Mouse (Mus musculus) large intestine, adult 2 months (tissue): ENCODE data around the gene S1pr5. TPM values are rescaled to one million over a fixed set of nuclear protein-coding genes. Genes with fewer than 3 reads are reported as not detected.
"Not testable (repeated sequence)": the region's sequence is repeated elsewhere in the genome, so short reads cannot be mapped to it uniquely, and the experiment has no call there.

ENCODE experiments used
- DNase-seq: peaks from one replicate; pipeline ENCODE4 v3.0.0-alpha.2; 2012; ENCODE audit warnings: low read depth, low spot score
- WGBS: fragments of 180-500 bp; shearing (Covaris S2); methylation state at CpG from one replicate; pipeline ENCODE4 v1.1.7; 2018; 5-methylcytosine and 5-hydroxymethylcytosine counted together
- polyA plus RNA-seq: library from polyadenylated mRNA; depleted of rRNA; stranded (reverse); fragments of >200 nt; gene quantifications from 2 replicates; pipeline ENCODE4 v1.2.3, GENCODE M21; 2012; rRNA removed

Gene S1pr5
- polyA plus RNA-seq, 1 experiment = not detected

DNA sequence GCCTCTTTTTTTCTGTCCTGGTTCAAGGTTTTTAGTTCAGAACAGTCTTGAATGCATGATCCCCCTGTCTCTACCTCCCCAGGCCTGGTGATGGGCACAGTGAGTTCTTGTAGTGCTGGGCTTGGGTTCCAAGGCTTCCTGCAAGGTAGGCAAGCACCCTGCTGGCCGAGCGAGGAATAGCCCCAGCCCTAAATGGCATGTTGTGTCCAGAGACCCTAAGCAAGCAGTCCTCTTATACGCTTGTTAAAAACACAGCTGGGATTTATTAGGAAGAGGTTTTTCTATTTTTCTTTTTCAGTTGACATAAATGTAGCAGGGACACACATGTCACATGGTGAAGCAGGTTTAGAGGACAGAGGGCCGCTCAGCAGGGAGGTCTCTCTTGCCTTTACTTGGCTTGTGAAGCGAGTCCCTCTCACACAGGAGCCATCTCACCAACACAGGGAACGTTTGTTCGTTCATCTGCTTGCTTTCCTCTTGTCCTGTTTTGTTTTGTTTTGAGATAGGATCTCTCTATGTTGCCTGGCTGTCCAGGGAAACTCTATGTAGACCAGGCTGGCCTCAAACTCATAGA, 34.5 kb downstream of the S1pr5 start:
- 59% methylated on average over 7 of the region's 7 CpGs for whole genome bisulfite sequencing
- DNase-seq = no peak

DNA sequence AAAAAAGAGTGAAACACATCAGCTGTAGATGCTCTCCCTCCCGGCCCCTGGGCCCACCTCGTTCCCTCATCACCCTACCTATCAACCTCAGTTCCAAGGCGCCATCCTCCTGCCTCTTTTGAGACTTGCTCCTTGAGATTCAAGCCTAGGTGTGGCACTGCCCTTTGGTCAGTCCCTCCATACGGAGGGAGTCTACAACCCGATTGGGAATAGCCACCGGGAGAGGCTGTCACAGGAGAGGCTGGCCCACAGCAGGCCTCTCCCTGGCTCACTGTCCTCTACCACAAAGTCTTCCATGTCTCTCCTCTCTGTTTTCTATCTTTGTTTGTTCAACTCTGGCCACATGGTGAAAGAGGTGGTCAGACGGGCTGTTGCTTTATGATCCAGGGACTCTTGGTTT, 36.6 kb downstream of the S1pr5 start:
- DNase-seq = no peak
- 57% methylated on average over 7 of the region's 7 CpGs for WGBS

DNA sequence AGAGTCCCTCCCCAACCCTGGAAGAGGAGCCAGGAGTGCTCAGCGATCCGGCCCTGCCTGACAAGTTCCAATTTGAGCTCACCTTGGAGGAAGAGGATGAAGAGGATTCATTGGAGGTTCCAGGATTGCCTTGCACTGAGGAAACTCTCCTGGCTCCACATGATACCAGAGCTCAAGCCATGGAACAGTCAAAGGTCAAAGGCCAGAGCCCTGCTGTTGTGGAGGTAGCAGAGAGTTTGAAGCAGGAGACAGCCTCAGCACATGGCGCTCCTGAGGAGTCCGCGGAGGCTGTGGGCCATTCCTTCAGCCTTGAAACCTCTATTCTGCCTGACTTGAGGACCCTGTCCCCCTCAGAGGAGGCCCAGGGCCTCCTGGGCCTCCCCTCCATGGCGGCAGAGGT, 37.4 kb downstream of the S1pr5 start:
- no peak for DNase-seq
- 85% methylated on average over 6 of the region's 6 CpGs for WGBS

DNA sequence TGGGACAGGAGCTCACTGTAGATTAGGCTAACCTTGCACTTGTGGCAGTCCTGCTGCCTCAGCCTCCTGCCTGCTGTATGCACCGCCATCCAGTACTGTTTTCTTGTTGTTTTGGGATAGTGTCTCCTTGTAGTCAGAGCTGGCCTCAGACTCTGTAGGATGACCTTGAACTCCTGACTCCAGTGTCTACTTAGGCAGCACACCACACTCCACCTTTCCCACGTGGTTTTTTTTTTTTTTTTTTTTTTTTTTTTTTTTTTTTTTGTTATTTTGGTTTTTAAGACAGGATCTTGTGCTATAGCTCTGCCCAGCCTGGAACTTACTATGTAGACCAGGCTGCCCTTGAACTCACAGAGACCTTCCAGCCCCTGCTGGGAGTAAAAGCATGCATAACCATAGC, 39.6 kb downstream of the S1pr5 start:
- no peak for DNase-seq
- WGBS = 80% methylated on average over 2 of the region's 2 CpGs

DNA sequence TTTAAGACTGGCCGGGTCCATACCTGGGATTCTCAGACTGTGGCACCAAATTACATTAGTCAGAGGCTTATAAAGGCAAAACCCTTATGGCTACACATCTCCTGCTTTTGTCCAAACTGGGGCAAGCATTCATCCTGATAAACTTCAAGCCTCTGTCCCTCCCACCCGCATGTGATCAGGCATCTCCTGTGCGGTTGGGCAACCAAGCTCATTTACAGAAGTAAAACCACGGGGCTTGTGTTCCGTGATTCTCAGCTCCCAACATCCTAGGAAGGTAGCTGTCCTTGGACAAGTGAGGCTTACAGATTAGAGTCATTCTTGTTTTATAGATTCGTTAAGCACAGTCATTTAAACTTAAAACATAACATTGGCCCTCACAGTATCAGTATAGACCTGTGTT, 41.4 kb downstream of the S1pr5 start:
- WGBS = 50% methylated on average over 6 of the region's 6 CpGs

DNA sequence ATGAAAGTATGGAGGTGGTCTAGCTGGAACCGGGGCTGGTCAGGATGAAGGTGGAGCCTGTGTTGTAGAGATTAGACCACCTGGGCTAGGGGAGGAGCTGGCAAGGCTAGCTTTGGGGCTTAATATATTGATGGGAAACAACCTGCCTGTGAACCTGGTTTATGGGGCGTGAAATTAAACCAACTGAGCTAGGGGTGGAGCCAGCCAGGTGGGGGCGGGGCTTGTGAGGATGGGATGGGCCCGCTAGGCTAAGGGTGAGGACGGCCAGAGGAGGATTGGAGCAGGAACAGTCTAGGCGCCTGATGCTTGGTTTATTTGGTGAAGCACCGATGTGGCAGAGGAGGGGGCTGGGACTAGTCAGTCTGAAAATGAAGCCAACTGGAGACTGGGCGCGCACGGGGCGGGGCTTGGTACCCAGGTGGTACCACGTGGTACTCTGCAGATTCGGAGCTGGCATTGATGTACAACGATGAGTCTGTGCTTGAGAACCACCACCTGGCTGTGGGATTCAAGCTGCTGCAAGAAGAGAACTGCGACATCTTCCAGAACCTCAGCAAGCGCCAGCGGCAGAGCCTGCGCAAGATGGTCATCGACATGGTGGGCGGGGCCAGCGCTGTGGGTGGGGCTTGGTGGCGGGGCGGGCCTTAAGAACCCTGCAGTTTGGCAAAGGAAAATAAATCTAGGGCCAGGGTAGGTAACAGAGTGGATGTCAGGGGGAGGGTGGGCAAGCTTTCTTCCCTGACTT, 43.5 kb downstream of the S1pr5 start:
- 14% methylated on average over 23 of the region's 23 CpGs for WGBS
- no peak for DNase-seq

More for the DNA sequence above, 41.4 kb downstream of the S1pr5 start:
- no peak for DNase-seq

DNA sequence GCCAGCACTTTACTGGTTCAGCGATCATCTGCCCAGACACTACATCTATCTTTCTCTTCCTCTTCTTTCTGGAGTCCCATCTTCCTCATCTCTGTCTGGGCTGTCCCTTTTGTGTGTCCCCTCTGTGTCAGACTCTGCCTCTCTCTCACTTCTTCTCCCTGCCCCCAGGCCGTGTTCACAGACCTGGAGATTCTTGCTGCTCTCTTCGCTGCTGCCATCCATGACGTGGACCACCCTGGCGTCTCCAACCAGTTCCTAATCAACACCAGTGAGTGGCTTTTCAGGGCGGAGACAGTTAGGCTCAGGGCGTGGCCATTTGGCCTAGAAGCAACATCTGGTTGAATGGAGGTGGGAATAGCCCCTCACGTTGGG, 44.1 kb downstream of the S1pr5 start:
- WGBS = 52% methylated on average over 8 of the region's 8 CpGs
- no peak for DNase-seq

DNA sequence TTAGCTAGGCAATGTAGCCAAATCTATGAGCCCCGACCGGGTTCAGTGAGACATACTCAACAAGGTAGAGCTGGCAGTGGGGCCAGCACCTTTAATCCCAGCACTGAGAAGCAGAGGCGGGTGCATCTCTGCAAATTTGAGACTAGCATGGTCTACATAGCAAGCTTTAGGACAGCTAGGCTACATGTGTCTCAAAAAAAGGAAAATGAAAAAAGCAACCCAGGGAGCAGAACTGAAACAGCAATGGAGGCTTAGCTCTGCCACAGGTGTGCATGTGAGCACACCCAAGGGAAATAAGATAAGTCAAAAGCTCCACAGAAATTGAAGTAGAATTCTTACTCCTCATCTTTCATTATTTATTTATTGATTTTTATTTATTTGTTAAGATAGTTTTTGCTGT, 49.3 kb downstream of the S1pr5 start:
- WGBS = 85% methylated on average over 3 of the region's 3 CpGs
- no peak for DNase-seq

DNA sequence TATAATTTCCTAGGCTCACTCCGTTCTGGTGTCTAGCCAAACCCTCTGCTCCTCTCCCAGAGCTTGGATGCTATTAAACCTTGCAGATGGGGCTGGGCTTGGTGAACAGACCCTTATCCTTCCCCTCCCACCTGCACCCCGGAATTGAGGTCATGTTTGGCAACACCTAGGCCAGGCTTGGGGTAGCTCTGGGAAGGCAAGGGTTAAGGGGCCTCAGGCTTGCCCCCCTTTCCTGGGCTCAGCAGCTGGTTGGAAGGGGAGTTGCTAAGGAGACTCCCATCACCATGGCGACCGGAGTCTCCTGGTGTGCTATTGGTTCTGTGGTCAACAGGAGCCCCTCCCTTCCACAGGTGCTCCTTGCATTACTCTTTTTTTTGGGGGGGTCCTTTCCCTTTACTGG, 50.3 kb downstream of the S1pr5 start:
- WGBS = 68% methylated on average over 4 of the region's 4 CpGs

DNA sequence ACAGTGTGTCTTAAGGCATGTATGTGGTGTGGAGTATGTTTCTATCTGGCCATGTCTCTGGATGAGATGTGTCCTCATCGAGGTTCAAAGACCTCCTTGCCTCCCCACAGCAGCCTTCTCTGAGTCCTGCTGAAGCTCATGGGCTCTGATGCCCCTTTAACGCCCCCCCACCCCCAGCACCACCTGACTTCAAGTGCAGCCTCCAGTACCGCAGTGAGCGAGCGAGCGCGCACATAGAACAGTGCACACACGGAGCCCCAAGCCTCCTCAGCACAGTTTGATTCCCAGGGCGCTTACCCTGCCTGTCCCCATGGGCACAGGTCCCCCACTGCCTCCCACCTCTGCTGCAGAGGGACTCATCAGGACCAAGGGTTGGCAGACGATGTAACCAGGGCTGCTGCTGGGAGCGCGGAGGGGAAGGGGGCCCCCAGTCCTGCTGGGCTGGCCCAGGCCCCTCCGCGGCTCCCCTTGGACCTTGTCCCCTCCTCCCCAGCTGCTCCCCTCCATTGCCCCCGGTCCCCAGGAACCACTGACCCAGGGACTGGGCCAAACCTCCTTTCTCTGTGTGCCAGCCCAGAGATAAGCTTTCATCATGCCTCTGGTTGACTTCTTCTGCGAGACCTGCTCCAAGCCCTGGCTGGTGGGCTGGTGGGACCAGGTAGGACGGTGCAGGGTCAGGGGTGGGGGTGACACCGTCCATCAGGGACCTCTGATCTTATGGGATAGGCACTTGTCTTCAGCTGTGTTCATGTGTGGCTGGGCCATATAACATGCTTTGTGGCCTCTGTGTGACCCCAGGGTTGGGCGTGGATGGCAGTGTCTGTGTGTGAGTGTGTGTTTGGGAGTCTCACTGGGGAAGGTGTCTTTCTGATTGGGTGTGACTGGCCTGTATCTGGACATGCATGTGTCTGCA, 51.5 kb downstream of the S1pr5 start:
- WGBS = 61% methylated on average over 19 of the region's 19 CpGs
- DNase-seq = no peak

More for the DNA sequence above, 50.3 kb downstream of the S1pr5 start:
- DNase-seq = no peak

DNA sequence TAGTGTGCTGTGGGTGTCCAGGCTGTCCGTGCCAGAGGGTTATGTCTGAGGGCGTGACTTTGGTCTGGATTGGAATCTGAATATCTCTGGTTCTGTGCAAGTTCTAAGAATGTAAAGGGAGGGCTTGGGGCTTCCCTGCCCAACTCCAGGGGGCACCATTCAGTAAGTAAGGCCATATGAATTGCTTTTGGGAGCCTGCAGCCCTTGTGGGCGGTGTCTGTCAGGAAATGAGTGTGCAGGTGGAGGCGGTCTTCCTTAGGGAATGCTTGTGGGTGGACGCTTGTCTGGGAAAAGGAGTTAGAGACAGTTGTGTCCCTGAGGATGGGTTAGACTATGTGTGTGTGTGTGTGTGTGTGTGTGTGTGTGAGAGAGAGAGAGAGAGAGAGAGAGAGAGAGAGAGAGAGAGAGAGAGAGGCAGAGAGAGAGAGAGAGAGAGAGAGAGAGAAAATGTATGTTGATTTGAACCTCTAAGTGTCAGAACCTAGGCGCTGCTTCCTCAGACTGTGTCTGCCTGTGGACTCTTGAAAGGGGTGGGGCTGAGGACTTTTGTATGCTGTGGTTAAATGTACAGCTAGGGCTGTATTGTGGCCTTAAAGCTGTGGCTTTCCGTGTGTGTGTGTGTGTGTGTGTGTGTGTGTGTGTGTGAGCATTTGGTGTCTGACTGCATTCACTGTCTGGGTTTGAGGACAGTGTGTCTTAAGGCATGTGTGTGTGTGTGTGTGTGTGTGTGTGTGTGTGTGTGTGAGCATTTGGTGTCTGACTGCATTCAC, 52.3 kb downstream of the S1pr5 start:
- DNase-seq = not testable (repeated sequence)
- WGBS = 56% methylated on average over 7 of the region's 7 CpGs

DNA sequence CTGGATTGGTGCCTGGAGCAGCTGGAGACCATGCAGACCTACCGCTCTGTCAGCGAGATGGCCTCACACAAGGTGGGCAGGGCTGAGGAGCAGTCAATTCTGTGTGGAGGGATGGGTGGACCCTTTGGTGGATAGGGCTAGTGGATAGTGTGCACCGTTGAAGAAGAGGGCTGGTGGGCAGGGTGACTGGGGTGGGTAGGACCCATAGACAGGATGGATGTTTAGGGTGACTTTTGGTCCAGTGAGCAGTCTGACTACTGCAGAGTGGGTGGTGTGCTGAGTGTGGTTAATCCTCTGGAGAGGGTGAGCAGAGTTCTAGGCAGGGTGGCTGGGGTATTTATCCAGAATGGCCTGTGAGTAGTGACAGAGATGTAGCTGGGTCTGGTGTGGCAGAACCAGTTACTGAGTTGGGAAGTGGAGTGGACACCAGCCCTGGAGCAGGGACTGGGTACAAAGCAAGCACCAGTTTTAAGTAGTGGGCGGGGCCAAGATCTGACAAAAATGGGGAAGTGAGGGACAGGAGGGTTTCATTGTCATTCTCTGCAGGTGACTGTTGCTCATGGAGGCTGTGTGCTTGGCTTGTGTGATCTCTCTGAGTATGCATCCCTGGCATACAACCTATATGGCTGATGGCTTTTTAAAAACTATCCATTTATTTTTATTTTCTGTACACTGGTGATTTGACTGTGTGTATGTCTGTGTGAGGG, 53.3 kb downstream of the S1pr5 start:
- DNase-seq = no peak
- WGBS = 95% methylated on average over 4 of the region's 4 CpGs

DNA sequence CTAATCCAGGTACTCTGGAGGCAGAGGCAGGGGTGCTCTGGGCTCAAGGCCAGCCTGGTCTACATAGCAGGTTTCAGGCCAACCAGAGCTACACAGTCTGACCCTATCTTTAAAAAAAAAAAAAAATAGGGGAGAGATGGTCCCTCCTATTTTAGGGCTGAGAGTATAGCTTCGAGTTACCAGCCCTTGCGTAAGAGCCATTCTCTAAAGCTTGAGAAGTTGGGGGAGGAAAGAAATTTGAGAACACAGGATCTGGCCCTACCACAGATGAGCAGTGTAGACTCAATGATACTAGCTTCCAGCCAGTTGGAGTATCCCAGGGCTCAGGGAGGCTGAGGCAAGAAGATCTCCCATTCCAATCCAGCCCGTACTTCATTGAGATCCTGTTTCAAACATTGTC, 54.5 kb downstream of the S1pr5 start:
- no peak for DNase-seq
- WGBS = 77% methylated on average over 3 of the region's 3 CpGs

Other genes with a start within 250 kb of the S1pr5 start
- 97.6 and 106 TPM in 2 replicates for gene Mrpl4, start 245.7 kb downstream of the S1pr5 start, polyA plus RNA-seq
- 13.1 and 15.2 TPM in 2 replicates for gene Icam1, start 232.5 kb downstream of the S1pr5 start, polyA plus RNA-seq
- 0.19 and 0.38 TPM in 2 replicates for gene Icam4, start 219.1 kb downstream of the S1pr5 start, polyA plus RNA-seq
- 0.14 and 0.16 TPM in 2 replicates for gene Icam5, start 216.4 kb downstream of the S1pr5 start, polyA plus RNA-seq
- 0.21 and 1.7 TPM in 2 replicates for gene Zglp1, start 181.3 kb downstream of the S1pr5 start, polyA plus RNA-seq
- 0.38 and 0.60 TPM in 2 replicates for gene Gm49373, start 175.3 kb downstream of the S1pr5 start, polyA plus RNA-seq
- 36.7 and 37.6 TPM in 2 replicates for gene Fdx1l, start 174.8 kb downstream of the S1pr5 start, polyA plus RNA-seq
- 3.1 and 3.6 TPM in 2 replicates for gene Gm38431, start 156.4 kb downstream of the S1pr5 start, polyA plus RNA-seq
- gene Raver1, start 156.4 kb downstream of the S1pr5 start, polyA plus RNA-seq = 62.4 and 99.9 TPM in 2 replicates
- 22.6 and 32.3 TPM in 2 replicates for gene Tyk2, start 117.2 kb downstream of the S1pr5 start, polyA plus RNA-seq
- gene Cdc37, start 98.5 kb downstream of the S1pr5 start, polyA plus RNA-seq = 45.8 and 46.1 TPM in 2 replicates
- gene Pde4a, start 82.7 kb downstream of the S1pr5 start, polyA plus RNA-seq = 2.8 and 3.9 TPM in 2 replicates
- 49.2 and 62.6 TPM in 2 replicates for gene Keap1, start 9.1 kb downstream of the S1pr5 start, polyA plus RNA-seq
- 93.2 and 106 TPM in 2 replicates for gene Atg4d, start 16.9 kb upstream of the S1pr5 start, polyA plus RNA-seq
- 21.1 and 22.0 TPM in 2 replicates for gene Kri1, start 39.5 kb upstream of the S1pr5 start, polyA plus RNA-seq
- 23.6 and 28.9 TPM in 2 replicates for gene Cdkn2d, start 43.0 kb upstream of the S1pr5 start, polyA plus RNA-seq
- 95.6 and 122 TPM in 2 replicates for gene Ap1m2, start 63.9 kb upstream of the S1pr5 start, polyA plus RNA-seq
- gene Slc44a2, start 72.3 kb upstream of the S1pr5 start, polyA plus RNA-seq = 17.5 and 24.1 TPM in 2 replicates
- 31.1 and 33.9 TPM in 2 replicates for gene Ilf3, start 119.4 kb upstream of the S1pr5 start, polyA plus RNA-seq
- 35.5 and 42.5 TPM in 2 replicates for gene Qtrt1, start 163.4 kb upstream of the S1pr5 start, polyA plus RNA-seq
- 161 and 217 TPM in 2 replicates for gene Dnm2, start 176.5 kb upstream of the S1pr5 start, polyA plus RNA-seq